Mouse (Mus musculus) spleen, adult 2 months (tissue): ENCODE measurements around the gene Aspscr1.

Experiments
- CTCF ChIP-seq: fragments of 200-500 bp; IDR thresholded peaks from 2 replicates; pipeline ENCODE4 v1.5.1; 2011; ENCODE audit warnings: mild to moderate bottlenecking, inconsistent platforms; ENCODE audit not compliant: insufficient read depth, insufficient read length, insufficient replicate concordance; ENCODE audit errors: extremely low read depth
- POLR2A ChIP-seq: fragments of 200-500 bp; IDR thresholded peaks from 2 replicates; pipeline ENCODE4 v1.6.1; 2011; ENCODE audit warnings: low read depth, low read length, inconsistent platforms

DNA sequence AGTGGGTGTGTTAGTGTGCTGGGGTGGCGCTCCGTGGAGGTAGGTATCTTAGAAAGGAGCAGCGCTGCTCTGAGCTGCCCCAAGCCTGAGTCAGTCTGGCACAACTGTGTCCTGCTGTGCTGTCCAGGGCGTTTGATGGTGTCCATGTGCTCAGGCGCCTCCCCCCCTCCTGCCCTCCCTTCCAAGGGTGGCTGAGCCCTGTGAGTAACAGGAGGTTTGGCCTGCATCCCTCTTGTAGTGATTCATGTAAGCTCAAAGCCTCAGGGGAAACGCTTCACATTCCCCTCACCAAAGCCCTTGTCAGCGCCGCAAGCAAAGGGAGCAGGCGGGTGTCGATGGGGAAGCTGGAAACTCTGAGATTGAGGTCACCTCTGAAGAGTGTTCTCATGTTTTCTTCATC lies 25.0 kb downstream of the Aspscr1 start:
- TF ChIP-seq CTCF (no peak), POLR2A (no peak)
